Mouse (Mus musculus) cerebellum, adult 11 months (tissue): ENCODE data around the gene Plch2.
A peak's percentile ranks its signal among the peaks of the same experiment; 100 is the strongest.

ENCODE experiments used
- DNase-seq: peaks from one replicate; pipeline ENCODE4 v3.0.0; 2022

The Plch2 gene

GRCm38 (mm10) chr4:155019336-155019847 lies 37.2 kb downstream of the Plch2 start:
- DNase-seq: peak; percentile 90

DNA sequence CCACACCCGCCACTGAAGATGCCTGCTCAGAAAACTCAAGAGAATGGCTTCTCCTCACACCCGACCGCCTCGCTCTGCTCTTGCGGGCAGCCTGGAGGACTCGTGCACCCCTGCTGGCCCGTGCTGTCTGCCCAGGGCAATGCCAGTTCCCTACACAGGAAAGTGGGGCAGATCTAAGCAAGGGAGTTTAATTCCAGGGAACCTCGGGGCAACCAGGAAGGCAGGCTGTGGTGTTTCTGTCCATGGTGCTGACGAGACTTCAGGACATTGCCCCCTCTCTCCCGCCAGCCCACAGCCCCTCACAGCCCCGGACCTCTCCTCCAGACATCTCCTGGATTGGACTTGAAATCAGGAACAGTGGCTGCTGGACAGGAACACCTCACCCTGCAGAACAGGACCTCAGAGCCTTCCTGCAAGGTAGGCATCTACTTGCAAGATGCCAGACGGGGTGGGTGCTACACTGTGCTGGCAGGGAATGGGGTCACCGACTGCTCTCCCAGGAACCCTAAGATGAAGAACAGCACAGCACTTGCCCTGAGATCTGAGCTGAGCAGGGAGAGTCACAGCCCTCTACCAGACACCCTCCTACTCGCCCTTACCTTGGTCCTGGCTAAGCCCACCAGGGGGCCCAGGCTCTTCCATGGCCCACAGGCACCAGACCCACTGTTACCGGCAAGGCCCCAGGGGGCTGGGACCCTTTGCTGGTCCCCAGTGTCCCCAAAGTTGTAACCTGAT lies 37.8 kb downstream of the Plch2 start:
- peak; percentile 78 for DNase-seq

DNA sequence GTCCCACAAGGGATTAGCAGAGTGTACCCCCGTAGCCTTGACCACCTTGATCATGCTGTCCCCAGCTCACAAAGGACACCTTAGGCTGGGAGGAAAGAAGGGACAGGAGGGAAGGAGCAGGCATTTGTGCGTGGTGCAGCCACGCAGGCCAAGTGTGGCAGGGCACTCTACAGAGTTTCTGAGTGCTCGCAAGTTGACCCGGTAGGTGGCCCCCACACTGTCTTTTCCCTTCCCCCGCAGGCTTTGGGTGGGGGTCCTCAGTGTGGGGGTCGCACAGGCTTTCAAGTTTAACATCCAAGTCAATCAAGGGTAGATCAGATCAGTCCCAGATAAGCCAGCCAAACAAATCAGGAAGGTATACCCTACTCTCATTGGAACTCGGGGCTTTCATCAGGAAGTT lies 38.5 kb downstream of the Plch2 start:
- no peak for DNase-seq

GRCm38 (mm10) chr4:155017253-155017878 lies 39.2 kb downstream of the Plch2 start:
- peak; percentile 69 for DNase-seq

GRCm38 (mm10) chr4:155016807-155017206 lies 39.8 kb downstream of the Plch2 start:
- no peak for DNase-seq

- DNase-seq: no peak
These were observed 41.0 kb downstream of the Plch2 start for GRCm38 (mm10) chr4:155015550-155015949.

DNA sequence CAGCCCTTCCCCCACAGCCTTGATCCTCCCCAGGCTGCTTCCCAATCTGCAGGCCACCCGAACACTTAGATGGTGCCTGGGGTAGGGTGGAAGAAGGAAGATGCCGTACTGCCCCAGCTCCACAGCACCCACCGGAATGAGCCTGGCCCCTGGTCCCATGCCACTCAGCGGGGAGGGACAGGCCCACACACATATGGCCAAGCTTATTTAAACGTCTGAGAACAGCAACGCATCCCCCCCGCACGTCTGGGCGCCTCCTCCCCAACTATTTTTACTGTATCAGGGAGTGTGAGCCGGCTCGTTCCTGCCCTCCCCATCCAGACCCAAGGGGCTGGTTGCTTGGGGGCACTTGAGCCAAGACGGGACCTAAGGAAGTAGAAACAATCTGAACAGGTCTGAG lies 41.8 kb downstream of the Plch2 start:
- DNase-seq: no peak

- DNase-seq: no peak
These were observed 42.3 kb downstream of the Plch2 start for GRCm38 (mm10) chr4:155014244-155014643.

DNA sequence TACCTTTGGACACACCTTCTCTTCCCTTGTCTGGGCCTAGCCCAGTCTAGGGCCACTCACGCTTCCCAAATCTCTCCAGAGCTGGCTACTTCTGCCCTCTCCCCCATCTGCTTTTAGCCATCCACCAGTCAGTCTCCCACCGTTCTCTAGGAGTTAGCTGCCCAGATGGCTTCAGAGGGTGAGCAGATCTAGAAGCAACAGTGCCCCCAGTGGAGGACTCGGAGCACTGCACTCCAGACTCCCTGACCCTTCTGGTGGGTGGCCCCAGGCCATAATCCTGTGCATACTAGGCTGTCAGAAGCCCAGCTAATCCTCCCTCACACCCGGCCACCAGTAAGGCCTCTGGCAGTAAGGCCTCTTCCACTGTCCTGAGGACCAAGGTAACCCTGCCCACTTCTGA lies 43.8 kb downstream of the Plch2 start:
- DNase-seq: peak; percentile 82

DNA sequence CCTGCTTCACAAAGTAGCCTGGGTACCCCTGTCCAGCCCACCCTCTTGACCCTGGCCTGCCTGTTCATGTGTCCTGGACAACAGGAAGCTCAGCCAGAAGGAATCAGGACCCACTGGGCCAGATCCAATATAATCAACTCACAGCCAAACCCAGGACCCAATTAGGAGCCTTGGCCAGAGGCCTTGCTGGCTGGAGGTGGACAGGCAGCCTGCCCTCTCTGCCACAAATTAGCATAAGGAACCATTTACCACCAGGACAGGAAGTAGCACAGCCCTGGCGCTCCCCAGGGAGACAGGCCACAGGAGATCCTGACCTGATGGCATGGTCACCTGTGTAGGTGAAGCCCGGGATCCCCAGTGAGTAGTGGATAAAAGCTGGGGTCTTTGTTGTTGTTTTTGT lies 44.5 kb downstream of the Plch2 start:
- DNase-seq: peak; percentile 69

DNA sequence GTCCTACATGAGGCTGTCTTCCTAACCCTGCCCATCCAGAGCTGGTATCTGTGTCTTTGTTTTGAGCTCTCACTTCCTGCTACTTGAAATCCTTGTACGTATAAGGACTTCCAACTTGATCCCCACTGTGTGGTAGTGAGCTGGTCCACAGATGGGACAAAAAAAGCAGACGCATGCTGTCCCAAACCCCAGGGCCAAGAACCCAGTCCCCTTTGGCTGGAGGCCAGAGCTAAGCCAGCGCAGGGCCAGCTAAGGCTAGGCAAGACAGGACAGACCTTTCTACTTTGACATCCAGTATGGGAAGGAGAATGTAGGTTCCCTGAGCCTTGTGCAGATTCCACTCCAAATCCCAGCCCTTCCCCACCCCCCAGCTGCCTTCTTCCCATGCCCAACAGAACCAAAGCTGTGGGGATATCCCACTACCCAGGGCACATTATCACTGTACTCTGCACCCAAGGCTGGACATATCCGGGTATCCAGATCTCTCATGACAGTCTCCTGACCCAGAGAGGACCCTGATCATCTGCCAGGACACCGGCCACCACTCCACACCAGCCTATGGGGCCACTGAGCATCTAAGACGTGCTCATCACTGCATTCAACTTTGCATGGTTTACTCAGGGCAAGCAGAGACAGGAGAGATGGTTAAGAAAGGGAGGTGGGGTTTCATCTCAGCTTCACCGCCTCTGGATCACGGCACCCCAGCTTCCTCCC lies 45.1 kb downstream of the Plch2 start:
- DNase-seq: peak; percentile 69

DNA sequence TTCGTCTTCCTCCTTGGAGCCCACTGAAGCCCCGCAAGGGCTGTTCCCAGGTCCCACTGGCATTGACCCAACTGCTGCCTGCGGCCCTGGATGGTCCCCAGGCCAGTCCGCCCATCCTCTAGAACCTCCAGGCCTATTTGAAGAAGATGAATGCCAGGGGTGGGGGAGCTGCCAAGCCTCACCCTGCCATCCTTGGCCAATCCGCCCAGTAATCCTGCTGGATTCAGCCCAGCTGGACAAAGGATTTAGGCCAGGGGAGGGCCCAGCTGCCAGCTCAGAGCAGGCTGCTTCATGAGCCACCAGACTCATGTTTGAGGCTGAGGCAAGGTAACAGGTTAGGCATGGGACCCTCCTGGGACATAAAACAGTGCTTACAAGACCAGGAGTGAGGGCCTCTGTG lies 45.7 kb downstream of the Plch2 start:
- DNase-seq: peak; percentile 89

- DNase-seq: no peak
These were observed 47.4 kb downstream of the Plch2 start for GRCm38 (mm10) chr4:155009216-155009615.

DNA sequence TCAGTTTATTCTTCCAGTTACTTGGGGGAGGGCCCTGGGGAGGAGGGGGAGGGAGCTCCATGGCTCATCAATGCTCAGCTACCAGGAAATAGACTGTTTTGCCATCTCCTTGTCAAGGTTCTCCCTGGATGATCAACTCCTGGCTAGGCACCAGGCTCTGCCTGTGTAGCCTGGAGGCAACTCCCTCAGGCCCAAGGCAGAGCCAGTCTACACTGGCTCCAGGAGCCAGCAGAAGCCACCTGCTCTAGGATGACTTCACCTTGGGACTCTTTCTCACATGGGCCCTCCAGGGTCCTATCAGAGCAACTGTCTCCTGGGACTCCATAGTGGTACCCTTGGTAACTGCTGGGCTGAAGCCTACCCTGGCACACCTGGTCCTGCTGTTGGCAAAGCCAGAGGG lies 48.5 kb downstream of the Plch2 start:
- no peak for DNase-seq

DNA sequence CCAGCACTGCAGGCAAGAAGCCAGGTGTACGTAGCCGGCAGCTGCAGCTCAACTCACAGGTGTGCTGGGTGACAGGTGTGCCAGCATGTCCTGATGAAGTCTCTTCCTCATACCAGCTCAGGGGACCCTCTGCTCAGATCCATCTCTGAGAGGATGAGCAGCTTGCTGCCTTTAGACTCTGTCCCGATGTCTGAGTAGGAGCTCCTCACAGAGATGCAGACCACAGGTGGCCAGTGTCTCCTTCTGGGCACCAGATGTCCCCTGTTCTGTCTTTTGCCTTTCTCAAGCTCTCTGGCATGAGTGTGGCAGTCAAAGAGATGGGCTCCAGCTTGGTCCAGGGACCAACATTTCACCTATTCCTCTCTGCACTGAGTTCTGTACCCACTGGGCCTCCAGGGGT lies 48.9 kb downstream of the Plch2 start:
- no peak for DNase-seq

- DNase-seq: no peak
These were observed 50.3 kb downstream of the Plch2 start for GRCm38 (mm10) chr4:155006296-155006695.

DNA sequence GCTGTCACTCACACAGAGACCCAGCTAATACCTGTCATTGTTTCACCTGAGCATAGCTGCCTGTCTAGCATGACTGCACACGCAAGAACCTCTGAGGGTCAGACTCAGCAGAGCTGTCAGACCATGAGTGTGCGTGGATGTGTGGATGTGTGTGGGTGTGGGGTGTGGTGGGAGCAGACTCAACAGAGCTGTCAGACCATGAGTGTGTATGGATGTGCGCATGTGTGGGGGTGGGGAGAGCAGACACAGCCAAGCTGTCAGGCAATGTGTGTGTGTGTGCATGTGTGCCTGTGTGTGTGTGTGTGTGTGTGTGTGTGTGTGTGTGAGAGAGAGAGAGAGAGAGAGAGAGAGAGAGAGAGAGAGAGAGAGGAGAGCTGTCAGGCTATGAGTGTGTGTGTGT lies 51.3 kb downstream of the Plch2 start:
- DNase-seq: no peak

DNA sequence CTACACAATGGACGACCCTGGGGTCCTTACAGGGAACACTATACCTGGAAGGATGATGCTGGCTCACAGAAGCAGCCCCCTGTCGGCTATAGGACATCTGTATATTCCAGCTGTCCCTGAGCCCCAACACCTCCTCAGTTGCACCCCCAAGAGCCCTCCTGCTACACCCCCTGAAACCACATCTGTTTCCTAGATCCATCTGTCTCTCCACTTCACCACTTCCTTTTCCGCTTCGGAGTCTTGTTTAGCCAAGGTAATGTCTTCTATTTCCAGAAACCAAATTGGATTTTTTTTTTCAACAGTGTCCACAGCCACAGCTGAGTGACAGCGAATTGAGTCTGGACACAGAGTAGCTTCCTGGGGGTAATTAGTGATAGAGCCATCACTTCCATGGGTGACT lies 57.2 kb downstream of the Plch2 start:
- DNase-seq: no peak

DNA sequence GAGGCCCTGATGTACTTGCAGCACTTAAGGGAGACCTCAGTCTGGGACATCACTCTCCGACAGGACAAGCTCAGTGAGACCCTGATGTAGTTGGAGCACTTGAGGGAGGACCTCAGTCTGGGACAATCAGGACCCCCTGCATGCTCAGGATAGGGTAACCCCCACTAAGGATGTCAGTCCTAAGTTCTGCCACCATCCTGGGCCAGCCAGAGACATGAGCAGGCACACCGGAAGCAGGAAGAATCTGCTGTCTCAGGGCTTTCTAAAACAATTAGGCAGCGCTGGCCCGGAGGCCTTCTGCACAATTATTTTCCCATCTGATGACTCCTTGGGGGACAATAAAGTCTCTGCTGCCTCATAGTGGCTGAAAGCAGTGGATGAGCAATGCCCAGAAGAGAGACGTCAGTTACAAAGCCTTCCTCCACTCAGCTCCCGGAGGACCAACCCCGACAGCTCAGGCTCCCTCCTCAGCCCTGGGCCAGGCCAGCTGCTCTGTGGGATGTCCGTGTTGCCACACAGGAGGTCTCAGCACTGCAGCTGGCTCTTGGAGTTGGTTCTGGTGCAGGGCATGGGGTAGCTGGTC lies 59.9 kb downstream of the Plch2 start:
- no peak for DNase-seq

DNA sequence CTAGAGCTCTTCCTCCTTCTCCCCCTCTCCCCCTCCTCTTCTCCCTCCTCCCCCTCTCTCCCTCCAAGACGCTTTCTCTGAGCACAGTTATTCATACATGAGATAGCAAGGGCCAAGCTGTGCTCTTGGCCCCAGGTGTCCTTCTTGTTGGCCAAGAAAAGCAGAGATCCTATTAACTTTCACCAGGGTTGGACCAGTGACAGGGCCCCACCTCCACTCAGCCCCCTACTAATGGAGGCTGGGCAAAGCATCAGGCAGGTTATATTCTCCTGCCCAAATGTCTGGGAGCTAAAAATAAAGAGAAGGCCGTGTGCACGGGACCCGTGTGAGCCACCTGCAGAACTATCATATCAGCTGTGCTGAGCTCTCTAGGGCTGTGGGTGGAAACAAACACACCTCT lies 61.7 kb downstream of the Plch2 start:
- no peak for DNase-seq

GRCm38 (mm10) chr4:154986750-154987149 lies 69.8 kb downstream of the Plch2 start:
- DNase-seq: no peak

GRCm38 (mm10) chr4:154986096-154986495 lies 70.5 kb downstream of the Plch2 start:
- peak; percentile 67 for DNase-seq

DNA sequence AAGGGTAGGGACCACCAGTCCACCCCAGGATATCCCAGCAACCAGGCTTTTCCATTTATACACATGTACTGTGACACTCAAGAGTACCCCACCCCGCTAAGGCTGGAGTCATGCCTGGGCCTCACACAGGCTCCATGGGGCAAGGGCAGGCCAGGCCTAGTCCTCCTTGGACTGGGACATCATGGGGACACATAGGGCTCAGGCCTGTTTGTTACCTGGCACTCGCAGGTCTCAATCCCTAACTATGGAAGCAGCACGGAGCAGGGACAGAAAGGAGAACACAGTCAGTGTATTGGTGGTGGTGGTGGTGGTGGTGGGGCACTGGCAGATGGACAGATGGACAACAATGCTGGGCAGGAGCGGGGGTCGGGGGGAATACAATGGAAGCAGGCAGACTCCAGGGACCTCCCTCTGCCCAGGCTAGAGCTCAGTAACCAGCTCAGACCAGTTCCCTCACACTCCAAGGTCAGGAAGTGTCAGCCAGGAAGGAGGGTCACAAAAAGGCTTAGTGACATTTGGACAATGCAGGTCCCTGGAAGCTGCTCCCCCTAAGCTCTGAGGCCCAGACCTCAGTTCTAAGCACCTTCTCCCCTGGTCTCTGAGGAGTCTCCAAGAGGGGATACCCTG lies 71.3 kb downstream of the Plch2 start:
- DNase-seq: no peak
